Mouse (Mus musculus) ES-E14 (cell line): ENCODE results near the gene Ctnnd2. TPM values are rescaled to one million over a fixed set of nuclear protein-coding genes. Genes with fewer than 3 reads are reported as not detected.

Experiments
- DNase-seq: peaks from one replicate; pipeline ENCODE4 v3.0.0-alpha.2; 2013; ENCODE audit warnings: low read depth, low spot score
- H3K27ac ChIP-seq: 2 replicates; pipeline ENCODE4 v1.5.1; 2012; ENCODE audit warnings: low read depth, mild to moderate bottlenecking, low read length, moderate library complexity, mixed read lengths; ENCODE audit not compliant: poor library complexity, insufficient read depth, severe bottlenecking
- H3K36me3 ChIP-seq: 2 replicates; pipeline ENCODE4 v1.6.1; 2012; ENCODE audit warnings: mild to moderate bottlenecking, low read length, moderate library complexity, mixed read lengths; ENCODE audit not compliant: control insufficient read depth, poor library complexity, insufficient read depth, severe bottlenecking
- H3K4me1 ChIP-seq, 2 experiments: fragments of 150-350 bp in 1 of 2; sonication (generic) in 1 of 2; 2 replicates each; pipeline ENCODE4 v1.6.1; 2012; ENCODE audit warnings: low read length in 2 of 2, mild to moderate bottlenecking in 1 of 2, mixed read lengths in 1 of 2; ENCODE audit not compliant: control insufficient read depth in 2 of 2, insufficient read depth in 2 of 2, poor library complexity in 1 of 2
- H3K4me3 ChIP-seq, 2 experiments: fragments of 150-350 bp in 1 of 2; sonication (generic) in 1 of 2; 2 replicates each; pipeline ENCODE4 v1.5.1; 2012; ENCODE audit warnings: low read length in 2 of 2, low read depth in 1 of 2, mild to moderate bottlenecking in 1 of 2, mixed read lengths in 1 of 2; ENCODE audit not compliant: insufficient read depth in 1 of 2, poor library complexity in 1 of 2, severe bottlenecking in 1 of 2
- H3K9ac ChIP-seq: 2 replicates; pipeline ENCODE4 v1.6.1; 2012; ENCODE audit warnings: low read depth, mild to moderate bottlenecking, low read length, mixed read lengths; ENCODE audit not compliant: poor library complexity, insufficient read depth, severe bottlenecking
- H3K9me3 ChIP-seq: fragments of 150-350 bp; sonication (generic); 2 replicates; pipeline ENCODE4 v1.6.1; 2012; ENCODE audit warnings: low read depth, mild to moderate bottlenecking, low read length; ENCODE audit not compliant: control insufficient read depth, insufficient read depth
- CHD2 ChIP-seq: IDR thresholded peaks from 2 replicates; pipeline ENCODE4 v1.6.1; 2014; ENCODE audit warnings: mild to moderate bottlenecking, low read depth, low read length, inconsistent platforms
- HCFC1 ChIP-seq: IDR thresholded peaks from 2 replicates; pipeline ENCODE4 v1.6.1; 2012; ENCODE audit warnings: low read length, inconsistent platforms, borderline replicate concordance; ENCODE audit not compliant: insufficient read depth
- MAFK ChIP-seq: IDR thresholded peaks from 2 replicates; pipeline ENCODE4 v1.6.1; 2014; ENCODE audit warnings: mild to moderate bottlenecking, low read depth, low read length, inconsistent platforms; ENCODE audit not compliant: insufficient read depth
- ZC3H11A ChIP-seq: IDR thresholded peaks from 2 replicates; pipeline ENCODE4 v1.6.1; 2012; ENCODE audit warnings: low read depth, mild to moderate bottlenecking, inconsistent platforms, low read length, borderline replicate concordance
- ZNF384 ChIP-seq: IDR thresholded peaks from 2 replicates; pipeline ENCODE4 v1.6.1; 2012; ENCODE audit warnings: low read depth, low read length, inconsistent platforms
- in situ Hi-C, 2 experiments: fragments of 600-800 bp; cut with MboI; formaldehyde crosslinking; loops; one replicate each; pipeline ENCODE4 v1.15.1; 2025; ENCODE audit warnings: low sequenced_read_pairs in 2 of 2, inconsistent platforms in 1 of 2; ENCODE audit not compliant: unreplicated experiment in 2 of 2
- total RNA-seq: library from RNA; depleted of rRNA; stranded (reverse); fragments of 300-350 nt; gene quantifications from 2 replicates; pipeline ENCODE4 v1.2.3, GENCODE M21; 2012

Ctnnd2 gene
- total RNA-seq, 1 experiment: 3.6 TPM

DNA sequence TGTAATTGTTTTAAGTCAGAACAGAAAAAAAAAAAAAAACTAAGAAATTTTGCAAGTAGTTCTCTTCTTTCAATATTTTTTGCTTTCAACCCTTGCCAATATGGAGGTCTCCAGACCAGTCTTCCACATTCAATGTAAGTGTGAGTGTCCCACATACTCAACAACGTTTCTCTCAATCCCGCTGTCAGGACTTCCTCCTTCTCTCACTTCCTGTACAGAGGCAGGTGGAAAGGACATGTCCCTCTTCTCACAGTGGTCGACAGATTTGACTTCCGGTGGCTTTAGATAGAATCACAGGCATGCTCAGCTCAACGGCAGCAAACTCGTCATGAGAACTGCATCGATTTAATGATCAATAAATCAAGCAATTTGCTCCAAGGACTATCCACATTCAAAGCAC lies 791.7 kb downstream of the Ctnnd2 start:
- no peak overlapping the region for H3K27ac ChIP-seq
- H3K9me3 ChIP-seq: no peaks in the 10 kb centered on the region
- H3K4me1 ChIP-seq: no peaks in the 10 kb centered on the region
- no peaks in the 10 kb centered on the region for H3K36me3 ChIP-seq
- no peak for TF ChIP-seq ZNF384
- no peak for TF ChIP-seq ZC3H11A
- TF ChIP-seq HCFC1: no peak
- TF ChIP-seq CHD2: no peak
- no peak for TF ChIP-seq MAFK
- no peak for DNase-seq
- no peak overlapping the region for H3K9ac ChIP-seq
- H3K4me3 ChIP-seq: no peak overlapping the region
- in situ Hi-C loops: no loop called here

DNA sequence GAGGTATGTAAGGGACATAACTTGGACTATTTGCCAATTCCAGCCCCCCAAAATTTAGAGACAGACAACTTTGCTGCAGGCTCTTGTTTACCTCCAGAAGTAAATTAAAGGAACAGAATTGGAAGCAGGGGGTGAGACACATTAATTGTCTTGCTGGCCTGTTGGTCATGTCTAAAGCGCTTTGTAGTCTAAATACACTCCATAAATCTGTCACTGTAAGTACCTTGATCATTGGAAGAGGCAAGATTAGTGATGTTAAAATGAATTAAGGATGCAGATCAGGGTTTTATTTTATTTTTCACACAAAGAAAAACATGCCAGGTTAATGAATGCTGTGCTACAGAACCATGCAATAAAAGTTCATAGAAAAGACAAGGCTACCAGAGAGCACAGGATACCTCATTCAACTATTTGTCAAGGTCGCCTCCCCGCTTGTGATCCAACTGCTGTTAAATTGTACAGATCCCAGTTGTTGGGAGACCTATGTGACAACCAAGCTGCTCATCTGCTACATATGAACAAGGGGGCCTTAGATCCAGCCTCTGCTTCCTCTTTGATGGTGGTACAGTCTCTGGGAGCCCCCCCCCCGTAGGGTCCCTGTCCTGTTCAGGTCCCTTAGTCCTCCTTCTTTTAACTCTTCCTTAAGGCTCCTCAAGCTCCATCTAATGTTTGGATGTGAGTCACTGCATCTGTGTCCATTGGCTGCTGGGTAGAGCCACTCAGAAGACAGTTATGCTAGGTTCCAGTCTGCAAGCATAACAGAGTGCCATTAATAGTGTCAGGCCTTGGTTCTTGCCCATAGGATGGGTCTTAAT lies 792.7 kb downstream of the Ctnnd2 start:
- Histone ChIP-seq H3K36me3 (no peaks in the 10 kb centered on the region), H3K9me3 (no peaks in the 10 kb centered on the region), H3K4me3 (no peak overlapping the region), H3K9ac (no peak overlapping the region), H3K27ac (no peak overlapping the region), H3K4me1 (no peaks in the 10 kb centered on the region)
- TF ChIP-seq HCFC1: no peak
- TF ChIP-seq ZC3H11A: no peak
- no peak for TF ChIP-seq CHD2
- TF ChIP-seq MAFK: no peak
- DNase-seq: no peak
- in situ Hi-C loops: no loop called here

- H3K9me3 ChIP-seq: no peaks in the 10 kb centered on the region
- TF ChIP-seq ZC3H11A (no peak), MAFK (no peak), ZNF384 (no peak), HCFC1 (no peak), CHD2 (no peak)
- no peak overlapping the region for H3K9ac ChIP-seq
- in situ Hi-C loops: no loop called here
- H3K36me3 ChIP-seq: no peaks in the 10 kb centered on the region
- DNase-seq: no peak
- no peak overlapping the region for H3K27ac ChIP-seq
- no peak overlapping the region for H3K4me3 ChIP-seq
- no peaks in the 10 kb centered on the region for H3K4me1 ChIP-seq
Measured at GRCm38 (mm10) chr15:30966826-30967225, 794.4 kb downstream of the Ctnnd2 start.

DNA sequence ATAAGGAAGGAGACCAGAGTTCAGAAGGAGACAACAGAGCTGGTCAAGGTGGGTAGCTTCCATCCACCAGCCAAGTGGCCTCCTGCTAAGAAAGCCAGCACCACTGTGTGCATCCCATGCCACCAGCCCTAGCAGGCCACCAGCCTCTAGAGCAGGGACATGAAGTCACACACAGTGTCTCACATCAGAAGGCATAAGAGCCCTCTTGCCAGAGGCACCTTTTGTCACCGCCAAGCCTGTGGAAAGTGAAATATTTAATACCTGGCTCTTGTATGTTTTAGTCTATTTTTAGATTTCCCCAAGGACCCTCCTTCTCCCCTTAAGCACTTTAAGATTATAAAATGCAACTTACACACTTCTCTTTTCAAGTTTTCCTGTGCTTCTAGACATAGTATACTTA lies 802.0 kb downstream of the Ctnnd2 start:
- no peak overlapping the region for H3K4me3 ChIP-seq
- DNase-seq: no peak
- H3K9me3 ChIP-seq: no peaks in the 10 kb centered on the region
- H3K27ac ChIP-seq: no peak overlapping the region
- TF ChIP-seq ZNF384: no peak
- TF ChIP-seq CHD2: no peak
- no peak for TF ChIP-seq ZC3H11A
- no peak for TF ChIP-seq MAFK
- no peak for TF ChIP-seq HCFC1
- in situ Hi-C loops: no loop called here
- no peaks in the 10 kb centered on the region for H3K4me1 ChIP-seq
- H3K9ac ChIP-seq: no peak overlapping the region
- H3K36me3 ChIP-seq: no peaks in the 10 kb centered on the region
